Mouse (Mus musculus) heart, adult 18-20 months (tissue): Measurements from ENCODE around the gene Dennd1a. TPM values are rescaled to one million over a fixed set of nuclear protein-coding genes. Genes with fewer than 3 reads are reported as not detected.

Experiments
- DNase-seq, 2 experiments: peaks; one replicate each; pipeline ENCODE4 v3.0.0; 2021 to 2022; ENCODE audit warnings: mixed read lengths in 1 of 2
- total RNA-seq, 2 experiments: library from RNA; stranded (reverse); gene quantifications; 2 replicates each; pipeline ENCODE4 v1.2.3; 2021

Gene Dennd1a
- total RNA-seq, 2 experiments from 2014 or later, result 22.9 to 27.2 TPM

DNA sequence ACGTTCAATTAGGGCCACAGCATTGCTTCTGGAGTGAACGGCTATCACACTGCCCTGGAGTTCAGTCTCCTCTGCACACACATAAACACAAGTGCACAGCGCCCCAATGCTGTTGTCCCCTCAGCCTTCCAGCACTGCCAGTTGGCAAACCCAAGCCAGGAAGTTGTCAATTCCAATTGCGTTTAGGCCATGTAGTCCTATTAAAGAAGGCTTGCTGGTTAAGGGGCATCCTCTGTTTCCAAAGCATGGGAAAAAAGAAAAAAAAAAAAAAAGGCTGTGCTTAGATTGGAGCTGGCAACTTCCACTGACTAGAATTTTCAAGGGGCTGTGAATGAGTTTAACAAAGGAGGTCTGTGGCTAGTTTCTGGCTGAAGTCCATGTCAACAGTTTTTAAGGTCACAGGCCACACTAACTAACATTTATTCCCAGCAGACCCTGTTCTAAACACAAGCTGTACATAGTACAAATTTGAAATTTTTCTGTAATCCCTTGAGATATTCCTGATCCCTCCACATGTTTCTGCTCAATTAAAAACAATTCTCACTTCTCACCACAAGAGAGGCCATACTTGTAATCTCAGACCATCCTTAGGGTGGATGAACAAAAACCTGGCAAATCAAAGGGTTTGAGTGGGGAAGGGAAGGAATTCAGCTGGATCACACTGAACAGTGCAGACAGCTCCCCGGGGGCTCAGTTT is 175.4 kb downstream of the Dennd1a start:
- DNase-seq, result peak; percentile 56 to 58

DNA sequence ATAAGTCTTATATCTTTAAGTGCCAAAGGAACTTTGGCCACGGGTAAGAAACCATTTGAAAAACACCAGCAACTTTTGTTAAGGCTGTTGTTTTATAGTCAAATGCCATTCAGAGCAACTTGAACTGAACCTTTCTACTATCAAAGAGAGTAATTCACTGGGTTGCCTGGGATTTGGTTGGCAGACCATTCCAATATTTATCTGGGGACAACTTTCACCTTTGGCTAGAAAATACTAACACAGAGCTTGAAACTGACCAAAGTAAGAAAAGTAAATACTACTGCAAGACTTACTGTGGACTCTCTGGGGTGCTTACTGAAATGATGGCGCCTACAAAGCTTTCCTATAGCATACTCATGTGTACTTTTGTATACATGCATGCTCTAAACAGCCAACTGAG is 178.6 kb downstream of the Dennd1a start:
- DNase-seq, result no peak

DNA sequence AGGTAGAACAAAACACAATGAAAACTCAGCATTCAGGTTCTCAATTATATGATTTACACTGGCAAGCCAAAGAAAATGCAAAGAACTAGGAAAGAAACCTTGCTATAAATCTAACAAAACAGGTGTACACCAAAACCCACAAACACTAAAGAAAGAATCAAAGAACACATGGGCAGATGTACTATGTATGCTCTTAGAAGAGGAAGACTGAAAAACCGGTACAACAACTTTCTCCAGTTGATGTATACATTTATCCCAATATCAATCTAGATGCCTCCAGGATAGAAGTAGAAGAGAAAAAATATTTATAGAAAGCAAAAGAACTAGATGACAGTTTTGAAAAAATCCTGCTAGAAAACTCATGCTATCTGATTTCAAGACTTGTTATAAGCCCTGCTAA is 184.5 kb downstream of the Dennd1a start:
- no peak for DNase-seq

DNA sequence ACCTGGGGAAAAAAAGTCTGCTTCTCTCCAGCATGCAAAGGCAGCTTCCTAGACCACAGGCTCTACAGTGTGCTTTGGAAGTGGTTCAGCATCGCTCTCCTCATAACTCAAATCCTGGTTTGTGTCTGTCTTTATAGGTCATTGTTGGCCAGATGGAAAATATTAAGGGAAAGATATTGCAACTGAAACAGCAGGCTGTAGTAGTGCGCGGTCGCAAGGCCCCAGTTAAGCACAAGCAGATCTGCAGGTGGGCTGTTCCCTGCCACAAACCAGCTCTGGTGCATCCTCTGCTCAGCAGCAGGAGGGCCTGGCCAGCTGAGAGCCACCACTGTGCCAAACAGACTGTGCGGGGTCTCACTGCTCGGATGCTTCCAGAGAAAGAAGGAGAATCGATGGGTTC is 186.9 kb downstream of the Dennd1a start:
- no peak for DNase-seq

DNA sequence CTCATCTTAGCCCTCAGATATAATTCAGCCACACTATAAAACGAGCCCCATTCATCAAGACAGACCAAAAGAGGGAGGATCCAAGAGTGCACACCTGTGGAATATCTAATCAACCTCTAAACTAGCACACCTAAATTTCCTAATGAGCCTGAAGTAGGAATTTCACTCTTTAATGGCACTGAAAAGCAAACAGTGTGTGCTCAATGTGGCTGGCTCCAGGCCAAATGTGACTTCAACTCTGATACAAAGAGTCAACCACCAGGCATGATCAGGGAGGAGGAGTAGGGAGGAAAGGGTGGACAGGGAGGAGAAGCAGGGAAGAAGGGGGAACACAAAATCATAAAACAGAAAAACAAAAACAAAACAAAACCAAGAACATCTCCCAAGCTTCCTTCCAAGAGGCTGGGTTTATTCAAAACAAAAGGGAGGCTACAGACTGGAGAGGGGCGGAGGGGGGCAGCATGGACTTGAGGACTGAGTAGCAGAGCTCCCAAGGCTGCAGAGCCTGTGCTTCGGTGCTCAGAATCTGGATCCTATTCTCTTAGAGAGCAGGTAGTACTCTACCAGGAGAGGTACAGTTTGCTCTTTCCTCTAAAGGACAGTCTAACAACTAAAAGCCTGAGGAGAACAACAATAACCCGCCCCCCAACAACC is 187.9 kb downstream of the Dennd1a start:
- peak; percentile 9 to 38 for DNase-seq

DNA sequence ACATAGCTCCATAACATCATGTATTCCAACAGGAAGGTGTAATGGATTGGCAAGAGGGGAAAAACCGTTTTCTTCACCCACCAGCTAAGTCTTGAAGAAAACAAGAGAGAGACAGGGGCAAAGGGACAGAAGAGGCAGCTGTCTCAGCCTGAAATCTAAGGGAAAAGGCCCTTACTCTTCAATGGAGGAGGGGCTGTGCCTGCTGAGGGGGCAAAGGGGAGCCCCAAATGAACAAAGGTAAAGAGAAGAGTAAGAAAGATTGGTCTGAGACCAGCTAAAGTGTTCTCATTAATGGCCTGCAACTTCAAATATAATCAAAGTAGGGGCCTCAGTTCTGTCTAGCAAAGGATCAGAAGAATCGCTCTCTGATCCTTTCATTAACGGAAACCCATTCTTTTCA is 189.7 kb downstream of the Dennd1a start:
- no peak for DNase-seq

GRCm38 (mm10) chr2:38096328-38096727 is 190.9 kb downstream of the Dennd1a start:
- no peak for DNase-seq

DNA sequence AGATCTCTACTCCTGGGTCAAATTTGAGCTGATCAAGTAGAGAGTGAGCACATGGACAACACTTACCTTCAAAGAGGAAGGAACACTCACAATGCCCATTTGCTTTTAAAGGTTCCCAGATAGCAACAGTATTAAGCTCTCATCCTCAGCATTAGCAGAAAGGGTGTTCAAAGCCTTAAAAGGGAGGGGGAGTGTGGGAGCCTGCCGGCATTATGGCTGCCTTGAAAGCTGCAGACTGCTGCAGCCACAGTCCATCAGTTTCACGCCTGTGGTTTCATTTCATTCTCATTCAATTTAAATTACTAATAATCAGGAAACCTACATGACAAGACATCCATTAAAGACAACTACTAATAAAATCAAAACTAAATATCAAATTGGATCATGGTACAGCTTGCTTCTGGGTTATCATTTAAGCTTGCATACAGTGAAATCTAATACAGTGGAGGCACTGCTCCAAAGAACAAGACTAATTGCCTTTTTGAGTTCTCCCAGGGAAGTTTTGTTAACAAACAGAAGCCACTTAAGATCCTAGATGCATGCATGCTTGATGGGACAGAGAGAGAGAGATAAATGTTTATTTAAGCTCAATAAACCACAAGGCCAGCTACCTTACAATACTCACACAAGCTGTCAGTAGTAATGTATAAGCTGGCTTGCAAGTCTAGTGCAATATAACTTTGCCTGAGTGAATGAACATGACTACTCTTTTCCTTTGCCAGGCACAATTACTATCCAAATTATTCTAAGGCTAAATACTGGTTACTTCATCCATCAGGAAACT is 192.6 kb downstream of the Dennd1a start:
- DNase-seq, result no peak

DNA sequence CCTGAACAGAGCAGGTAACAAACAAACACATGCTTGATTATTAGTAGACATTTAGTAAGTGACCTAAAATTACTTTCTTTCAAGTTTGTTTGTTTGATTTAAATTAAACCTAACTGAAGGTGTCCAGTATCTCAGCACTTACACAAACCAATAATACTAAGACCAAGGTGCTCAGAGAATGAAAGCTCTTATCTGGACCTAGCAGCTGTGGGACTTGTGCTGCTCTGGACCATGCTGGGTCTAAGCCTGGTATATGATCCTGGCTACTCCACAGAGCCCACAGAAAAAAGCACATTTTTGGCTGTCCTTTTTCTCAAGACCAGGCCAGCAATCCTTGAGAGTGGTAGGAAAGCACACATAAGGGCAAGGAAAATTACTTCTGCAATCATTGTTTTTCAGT is 193.2 kb downstream of the Dennd1a start:
- no peak for DNase-seq

GRCm38 (mm10) chr2:38093242-38093641 is 193.9 kb downstream of the Dennd1a start:
- DNase-seq, result no peak

DNA sequence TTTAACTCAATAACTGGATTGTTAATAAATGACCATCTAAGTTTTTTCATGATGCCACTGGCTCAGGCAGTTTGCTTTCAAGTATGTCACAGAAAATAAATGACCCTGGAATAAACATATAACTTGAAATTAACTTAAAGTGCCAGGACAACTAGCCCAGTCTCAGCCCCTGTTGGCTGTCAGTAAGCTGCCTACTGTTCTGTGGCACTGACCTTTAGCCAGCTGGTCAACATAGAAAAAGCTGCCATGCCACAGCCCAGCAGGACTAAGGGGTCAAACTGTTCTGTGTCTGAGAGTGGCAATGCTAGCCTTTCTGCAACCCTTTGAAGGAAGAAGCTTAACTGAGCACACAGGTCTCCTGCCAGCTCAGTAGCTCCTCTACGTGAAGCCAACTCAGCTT is 198.8 kb downstream of the Dennd1a start:
- DNase-seq, result no peak

GRCm38 (mm10) chr2:38085058-38085457 is 202.1 kb downstream of the Dennd1a start:
- DNase-seq, result no peak

GRCm38 (mm10) chr2:38083251-38083650 is 203.9 kb downstream of the Dennd1a start:
- no peak for DNase-seq

- DNase-seq, result no peak
These were observed 212.7 kb downstream of the Dennd1a start for GRCm38 (mm10) chr2:38074495-38074894.

DNA sequence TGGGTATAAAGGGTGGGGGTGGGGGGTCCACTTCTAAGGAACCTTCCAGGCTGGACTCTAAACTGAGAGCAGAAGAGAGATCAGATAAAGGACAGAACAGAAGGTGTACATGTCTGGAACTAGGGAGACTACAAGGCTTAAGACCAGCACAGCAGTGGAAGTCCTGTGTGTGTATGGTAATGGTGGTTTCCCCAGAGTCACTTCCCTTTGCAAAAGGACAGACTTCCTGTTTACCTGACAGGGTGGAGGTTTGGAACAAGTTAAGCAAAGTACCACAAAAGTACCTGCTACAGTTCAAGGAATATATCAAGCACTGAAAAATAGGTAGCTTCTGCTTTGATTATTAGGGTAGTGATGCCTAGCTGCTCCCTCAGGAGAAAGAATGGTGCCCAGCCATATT is 215.1 kb downstream of the Dennd1a start:
- DNase-seq, result no peak

GRCm38 (mm10) chr2:38068171-38068572 is 219.0 kb downstream of the Dennd1a start:
- DNase-seq, result no peak

DNA sequence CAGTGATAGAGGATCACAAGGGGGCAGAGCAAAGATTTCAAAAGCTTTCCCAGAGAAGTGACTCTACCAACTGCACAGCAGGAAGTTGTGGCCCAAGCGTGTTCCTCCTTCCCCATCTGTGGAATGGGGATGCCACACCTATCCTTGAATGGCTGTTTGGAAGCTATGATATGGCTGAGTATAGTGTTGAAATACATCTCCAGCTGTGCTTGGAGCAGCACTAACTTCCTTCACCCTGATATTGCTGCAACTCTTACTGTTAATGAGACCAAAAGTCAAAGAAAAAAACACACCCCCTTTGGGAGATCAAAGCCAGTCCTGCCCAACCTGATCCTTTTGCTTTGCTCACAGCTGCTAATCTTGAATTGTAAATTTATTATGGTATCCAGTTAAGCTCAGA is 221.3 kb downstream of the Dennd1a start:
- no peak for DNase-seq

DNA sequence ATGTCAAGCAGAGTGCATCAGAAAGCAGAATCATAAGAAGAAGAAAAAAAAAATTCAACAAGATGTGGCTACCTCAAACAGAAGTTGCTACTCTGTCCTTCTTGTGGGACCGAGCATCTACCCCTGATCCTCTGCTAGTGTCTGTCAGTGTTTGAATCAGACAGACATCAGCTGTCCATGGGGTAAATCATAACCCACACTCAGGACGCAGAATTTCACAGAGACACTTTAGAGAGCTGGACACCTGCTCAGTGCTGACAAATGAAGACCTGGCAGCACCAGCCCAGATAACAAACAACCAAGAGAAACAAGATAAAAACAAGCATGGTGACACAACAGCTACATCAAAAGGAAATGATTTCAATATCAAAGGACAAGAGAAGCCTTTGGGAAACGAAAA is 222.9 kb downstream of the Dennd1a start:
- DNase-seq, result no peak

DNA sequence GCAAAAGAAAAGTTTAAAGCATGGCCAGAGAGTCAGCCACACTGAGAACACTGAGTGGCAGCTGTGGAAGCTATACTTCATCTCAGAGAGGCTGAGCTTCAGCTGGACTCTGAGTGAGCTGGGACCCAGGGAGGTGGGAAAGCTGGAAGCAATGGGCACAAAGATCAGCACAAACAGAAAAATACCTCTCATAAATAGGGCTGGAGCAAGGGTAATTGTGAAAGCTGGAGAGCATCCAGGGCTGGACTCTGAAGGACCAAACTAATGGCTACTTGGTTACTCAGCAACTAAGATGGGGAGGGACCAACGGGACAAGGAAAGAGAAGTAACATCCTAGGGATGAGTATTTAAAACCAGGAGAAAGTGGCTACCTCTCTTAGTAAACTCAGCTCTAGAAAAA is 225.0 kb downstream of the Dennd1a start:
- no peak for DNase-seq

DNA sequence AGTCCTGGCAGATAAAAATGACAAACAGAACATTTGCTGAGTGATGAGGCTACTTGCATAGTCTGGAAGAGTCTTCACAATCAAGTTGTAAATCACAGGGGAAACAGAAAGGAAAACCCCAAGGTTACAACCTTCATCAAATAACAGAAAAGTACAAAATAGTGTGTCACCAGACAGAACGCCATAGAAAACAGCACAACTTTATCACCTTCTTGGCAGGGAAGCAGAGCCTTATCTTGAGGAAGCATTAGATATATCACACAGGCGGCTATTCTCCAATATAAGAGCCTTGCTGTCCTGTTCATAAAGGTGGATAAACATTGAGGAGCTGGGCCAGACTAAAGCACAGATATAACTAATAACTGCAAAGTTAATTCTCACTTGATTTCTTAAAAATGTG is 225.7 kb downstream of the Dennd1a start:
- no peak for DNase-seq

- DNase-seq, result no peak
These were observed 234.8 kb downstream of the Dennd1a start for GRCm38 (mm10) chr2:38052440-38052839.

- DNase-seq, result no peak
These were observed 235.6 kb downstream of the Dennd1a start for GRCm38 (mm10) chr2:38051485-38052085.

DNA sequence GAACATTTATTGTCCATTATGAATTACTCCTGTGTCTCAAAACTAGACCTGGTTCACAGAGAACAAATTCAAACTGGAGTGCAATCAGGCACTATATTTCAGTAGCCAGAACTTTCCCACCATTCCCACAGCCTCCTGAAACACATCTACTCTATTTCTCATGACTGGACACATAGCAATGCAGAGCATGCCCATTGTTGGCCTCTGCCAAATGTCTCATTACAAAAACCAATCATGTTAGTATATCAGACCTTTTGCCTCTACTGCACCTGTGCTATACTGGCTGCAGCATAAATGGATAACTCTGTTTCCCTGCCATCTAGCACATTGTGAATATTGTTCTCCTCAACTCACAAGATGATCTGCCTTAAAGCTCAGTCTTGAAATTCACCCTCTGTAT is 238.2 kb downstream of the Dennd1a start:
- DNase-seq, result no peak
